Mouse (Mus musculus): ENCODE measurements at regions not wholly inside any gene's neighbourhood (a gene's known extent, or its start where the extent isn't known, plus 50 kb on each side); places are given as distances from the start of the nearest gene placed in this dataset.

DNA sequence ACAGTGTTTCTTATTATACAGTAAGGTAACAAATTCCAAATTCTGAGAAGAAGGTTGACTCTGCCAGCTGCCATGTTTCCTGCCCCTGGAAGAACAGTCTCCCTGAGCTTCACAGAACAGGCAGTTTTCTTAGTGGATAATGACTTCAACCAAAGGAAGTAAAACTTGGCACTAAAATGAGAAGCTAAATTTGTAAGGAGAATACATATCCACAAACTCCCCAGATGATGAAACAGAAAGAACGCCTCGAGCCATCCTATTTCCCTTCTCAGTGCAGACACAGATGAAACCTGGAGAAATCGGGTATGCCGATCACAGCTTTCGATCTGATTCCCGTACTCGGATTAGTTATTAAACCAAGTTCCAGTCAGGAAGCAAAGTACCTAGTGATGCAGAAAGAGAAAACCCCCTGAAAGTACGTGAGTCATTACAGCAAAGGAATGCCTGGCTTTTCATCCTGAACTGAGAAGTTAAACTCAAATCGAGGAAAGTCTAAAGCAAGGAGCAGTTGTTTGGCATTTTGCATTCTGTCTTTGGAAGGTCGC lies 143.7 kb downstream of the Nsun3 start:
- H3K9me3 ChIP-seq (ENCODE audit: control insufficient read depth, low read length): no peaks in the 10 kb centered on the region
- no peaks in the 10 kb centered on the region for H3K4me1 ChIP-seq (ENCODE audit: control insufficient read depth, insufficient read depth, low read length)

DNA sequence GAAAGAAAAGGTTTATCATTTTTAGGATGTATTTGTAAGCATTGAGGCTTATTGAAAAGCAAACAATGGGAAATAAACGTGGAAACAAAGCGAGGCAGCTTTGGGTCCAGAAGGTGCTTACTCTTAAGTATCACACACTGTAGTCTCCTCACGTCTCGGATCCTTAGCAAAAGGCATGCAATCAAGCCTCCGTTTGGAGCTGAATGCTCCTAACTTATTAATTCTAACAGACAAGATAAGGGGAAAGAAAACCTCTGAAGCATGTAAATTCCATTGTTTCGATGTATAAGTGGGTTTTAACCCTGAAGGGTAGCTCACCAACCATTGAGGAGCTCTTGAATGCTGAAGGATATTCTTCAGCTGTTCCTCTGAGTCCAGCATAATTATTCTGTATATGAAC lies 162.7 kb downstream of the Nsun3 start:
- DNase-seq (ENCODE audit: low spot score) (no peak), ATAC-seq (ENCODE audit: low read depth) (no peak)
- Histone ChIP-seq H3K4me1 (ENCODE audit: control insufficient read depth, insufficient read depth, low read length) (no peaks in the 10 kb centered on the region), H3K9me3 (ENCODE audit: control insufficient read depth, low read length) (no peaks in the 10 kb centered on the region), H3K27me3 (replicated peaks; ENCODE audit: control insufficient read depth, insufficient read depth, low read length) (no peaks in the 10 kb centered on the region), H3K36me3 (ENCODE audit: control insufficient read depth, insufficient read depth, low read length) (no peaks in the 10 kb centered on the region), H3K27ac (replicated peaks; ENCODE audit: low read depth, low read length) (no peak overlapping the region), H3K4me3 (ENCODE audit: low read depth, low read length) (no peak overlapping the region), H3K4me2 (ENCODE audit: low read depth, low read length) (no peak overlapping the region), H3K9ac (ENCODE audit: low read depth, low read length) (no peak overlapping the region)
- 85% methylated on average over 6 of the region's 6 CpGs for WGBS

More for the DNA sequence above, 143.7 kb downstream of the Nsun3 start:
- no peak overlapping the region for H3K9ac ChIP-seq (ENCODE audit: low read depth, low read length)
- 85% methylated on average over 10 of the region's 10 CpGs for WGBS
- no peaks in the 10 kb centered on the region for H3K27me3 ChIP-seq (replicated peaks; ENCODE audit: control insufficient read depth, insufficient read depth, low read length)
- no peak overlapping the region for H3K4me2 ChIP-seq (ENCODE audit: low read depth, low read length)
- H3K4me3 ChIP-seq (ENCODE audit: low read depth, low read length): no peak overlapping the region
- ATAC-seq (ENCODE audit: low read depth) (no peak), DNase-seq (ENCODE audit: low spot score) (no peak)
- H3K36me3 ChIP-seq (ENCODE audit: control insufficient read depth, insufficient read depth, low read length): no peaks in the 10 kb centered on the region
- no peak overlapping the region for H3K27ac ChIP-seq (replicated peaks; ENCODE audit: low read depth, low read length)

DNA sequence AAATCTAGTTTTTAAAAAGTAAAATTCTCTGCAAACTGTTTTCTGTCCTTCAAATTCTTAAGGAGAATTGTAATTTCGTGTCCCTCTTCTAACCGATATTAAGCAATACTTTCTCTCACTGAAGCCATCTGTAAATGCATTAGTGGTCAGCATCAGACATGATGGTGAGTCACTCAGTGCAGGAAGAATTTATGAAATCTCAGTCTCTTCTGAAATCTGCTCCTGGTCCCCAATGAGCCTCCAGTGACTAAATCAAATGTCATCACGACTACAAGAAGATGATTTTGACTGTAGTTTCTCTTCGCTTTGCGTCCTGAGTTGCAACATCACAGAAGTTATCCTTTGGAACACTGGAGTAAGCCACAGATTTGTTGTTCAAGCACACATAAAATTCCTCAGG lies 175.7 kb downstream of the Nsun3 start:
- Histone ChIP-seq H3K4me3 (ENCODE audit: low read depth, low read length) (no peak overlapping the region), H3K4me1 (ENCODE audit: control insufficient read depth, insufficient read depth, low read length) (no peaks in the 10 kb centered on the region), H3K27ac (replicated peaks; ENCODE audit: low read depth, low read length) (no peak overlapping the region), H3K27me3 (replicated peaks; ENCODE audit: control insufficient read depth, insufficient read depth, low read length) (no peaks in the 10 kb centered on the region), H3K36me3 (ENCODE audit: control insufficient read depth, insufficient read depth, low read length) (no peaks in the 10 kb centered on the region), H3K9ac (ENCODE audit: low read depth, low read length) (no peak overlapping the region), H3K4me2 (ENCODE audit: low read depth, low read length) (no peak overlapping the region), H3K9me3 (ENCODE audit: control insufficient read depth, low read length) (no peaks in the 10 kb centered on the region)
- DNase-seq (ENCODE audit: low spot score): no peak
- ATAC-seq (ENCODE audit: low read depth): no peak
- 86% methylated on average over 5 of the region's 5 CpGs for WGBS

DNA sequence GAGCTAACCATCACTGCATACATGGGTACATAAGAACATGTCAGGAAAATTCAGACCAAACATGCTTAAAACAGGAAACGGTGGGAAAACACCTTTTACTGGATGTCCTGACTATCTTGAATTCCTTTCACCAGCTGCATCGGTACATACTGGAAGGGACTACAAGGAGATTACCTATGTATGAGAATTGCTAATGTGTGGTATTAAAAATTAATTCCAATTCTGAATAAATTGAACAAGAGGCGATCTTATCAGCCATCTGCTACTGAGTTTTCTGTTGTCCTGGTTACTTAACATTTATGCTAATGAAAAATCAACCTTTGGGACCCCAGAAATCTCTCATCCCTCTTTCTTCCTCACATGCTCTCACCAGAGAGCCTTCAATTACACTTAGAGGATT lies 178.0 kb downstream of the Nsun3 start:
- no peak for ATAC-seq (ENCODE audit: low read depth)
- 84% methylated on average over 3 of the region's 3 CpGs for WGBS
- Histone ChIP-seq H3K9me3 (ENCODE audit: control insufficient read depth, low read length) (no peaks in the 10 kb centered on the region), H3K4me3 (ENCODE audit: low read depth, low read length) (no peak overlapping the region), H3K36me3 (ENCODE audit: control insufficient read depth, insufficient read depth, low read length) (no peaks in the 10 kb centered on the region), H3K9ac (ENCODE audit: low read depth, low read length) (no peak overlapping the region), H3K4me1 (ENCODE audit: control insufficient read depth, insufficient read depth, low read length) (no peaks in the 10 kb centered on the region), H3K4me2 (ENCODE audit: low read depth, low read length) (no peak overlapping the region), H3K27ac (replicated peaks; ENCODE audit: low read depth, low read length) (no peak overlapping the region), H3K27me3 (replicated peaks; ENCODE audit: control insufficient read depth, insufficient read depth, low read length) (no peaks in the 10 kb centered on the region)
- DNase-seq (ENCODE audit: low spot score): no peak

DNA sequence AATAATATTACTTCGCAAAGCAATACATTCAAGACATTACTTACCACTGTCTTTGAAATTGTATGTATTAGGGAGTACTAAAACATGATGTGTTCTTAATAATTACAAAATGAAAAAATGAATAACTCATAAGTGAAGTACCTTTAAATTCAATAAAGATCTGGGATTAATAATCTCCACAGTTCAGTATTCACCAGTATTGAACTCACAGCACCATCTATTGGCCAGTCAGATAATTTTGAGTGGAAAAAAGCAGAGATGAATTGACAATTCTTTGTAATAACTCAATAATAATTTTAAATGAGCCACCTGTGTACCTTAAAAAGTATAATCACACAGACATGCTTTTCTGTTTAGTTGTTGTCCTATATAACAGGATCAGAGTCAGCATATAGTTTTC lies 180.7 kb downstream of the Nsun3 start:
- Histone ChIP-seq H3K4me1 (ENCODE audit: control insufficient read depth, insufficient read depth, low read length) (no peaks in the 10 kb centered on the region), H3K36me3 (ENCODE audit: control insufficient read depth, insufficient read depth, low read length) (no peaks in the 10 kb centered on the region), H3K9me3 (ENCODE audit: control insufficient read depth, low read length) (no peaks in the 10 kb centered on the region), H3K27me3 (replicated peaks; ENCODE audit: control insufficient read depth, insufficient read depth, low read length) (no peaks in the 10 kb centered on the region), H3K27ac (replicated peaks; ENCODE audit: low read depth, low read length) (no peak overlapping the region), H3K9ac (ENCODE audit: low read depth, low read length) (no peak overlapping the region), H3K4me2 (ENCODE audit: low read depth, low read length) (no peak overlapping the region), H3K4me3 (ENCODE audit: low read depth, low read length) (no peak overlapping the region)
- no peak for DNase-seq (ENCODE audit: low spot score)
- WGBS: 93% methylated on average over 1 of the region's 1 CpGs
- ATAC-seq (ENCODE audit: low read depth): no peak

DNA sequence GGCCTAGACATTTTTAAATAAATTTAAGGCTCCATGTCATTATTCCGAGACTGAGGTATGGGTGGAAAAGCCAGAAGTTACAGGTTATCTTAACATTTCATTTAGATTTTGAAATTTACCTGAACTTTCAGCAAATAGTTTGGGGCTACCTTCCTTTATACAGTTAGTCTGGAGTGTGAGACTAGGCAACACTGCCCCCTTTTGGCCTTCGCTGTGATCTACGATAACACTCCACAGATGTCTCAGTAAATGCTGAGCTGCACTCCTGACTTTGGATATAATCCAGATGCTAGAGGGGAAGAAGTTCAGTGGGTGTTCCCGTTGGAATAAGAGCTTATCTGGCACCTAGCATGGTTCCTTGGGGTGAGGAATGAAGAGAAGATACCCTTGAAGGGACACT lies 224.6 kb downstream of the Nsun3 start:
- Histone ChIP-seq H3K27me3 (replicated peaks; ENCODE audit: control insufficient read depth, insufficient read depth, low read length) (no peaks in the 10 kb centered on the region), H3K36me3 (ENCODE audit: control insufficient read depth, insufficient read depth, low read length) (no peaks in the 10 kb centered on the region), H3K27ac (replicated peaks; ENCODE audit: low read depth, low read length) (no peak overlapping the region), H3K4me3 (ENCODE audit: low read depth, low read length) (no peak overlapping the region), H3K9me3 (ENCODE audit: control insufficient read depth, low read length) (no peaks in the 10 kb centered on the region), H3K9ac (ENCODE audit: low read depth, low read length) (no peak overlapping the region), H3K4me1 (ENCODE audit: control insufficient read depth, insufficient read depth, low read length) (no peaks in the 10 kb centered on the region), H3K4me2 (ENCODE audit: low read depth, low read length) (no peak overlapping the region)
- WGBS: 44% methylated on average over 4 of the region's 4 CpGs
- no peak for ATAC-seq (ENCODE audit: low read depth)
- DNase-seq (ENCODE audit: low spot score): peak; percentile 29

DNA sequence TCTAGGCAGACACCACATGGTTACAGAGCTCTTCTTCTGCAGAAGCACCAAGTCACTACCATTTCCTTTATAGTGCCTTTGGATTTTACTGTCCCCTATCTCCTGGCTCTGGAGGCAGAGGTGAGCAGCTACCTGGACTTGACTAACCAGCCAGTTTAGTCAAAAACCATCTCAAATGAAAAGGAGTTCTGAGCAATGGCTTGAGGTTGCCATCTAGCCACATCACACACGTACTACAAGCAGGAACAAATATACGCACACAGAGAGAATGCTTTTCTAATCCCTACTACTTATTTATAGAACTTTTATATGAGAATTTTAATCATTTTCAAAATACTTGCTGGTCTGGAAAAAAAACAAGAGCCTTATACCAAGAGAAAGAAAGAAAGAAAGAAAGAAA lies 243.5 kb downstream of the Nsun3 start:
- Histone ChIP-seq H3K4me2 (ENCODE audit: low read depth, low read length) (no peak overlapping the region), H3K27ac (replicated peaks; ENCODE audit: low read depth, low read length) (no peak overlapping the region), H3K27me3 (replicated peaks; ENCODE audit: control insufficient read depth, insufficient read depth, low read length) (no peaks in the 10 kb centered on the region), H3K4me1 (ENCODE audit: control insufficient read depth, insufficient read depth, low read length) (no peaks in the 10 kb centered on the region), H3K36me3 (ENCODE audit: control insufficient read depth, insufficient read depth, low read length) (no peaks in the 10 kb centered on the region), H3K4me3 (ENCODE audit: low read depth, low read length) (no peak overlapping the region), H3K9me3 (ENCODE audit: control insufficient read depth, low read length) (no peaks in the 10 kb centered on the region), H3K9ac (ENCODE audit: low read depth, low read length) (no peak overlapping the region)
- no peak for ATAC-seq (ENCODE audit: low read depth)
- no peak for DNase-seq (ENCODE audit: low spot score)
- 76% methylated on average over 2 of the region's 2 CpGs for WGBS

DNA sequence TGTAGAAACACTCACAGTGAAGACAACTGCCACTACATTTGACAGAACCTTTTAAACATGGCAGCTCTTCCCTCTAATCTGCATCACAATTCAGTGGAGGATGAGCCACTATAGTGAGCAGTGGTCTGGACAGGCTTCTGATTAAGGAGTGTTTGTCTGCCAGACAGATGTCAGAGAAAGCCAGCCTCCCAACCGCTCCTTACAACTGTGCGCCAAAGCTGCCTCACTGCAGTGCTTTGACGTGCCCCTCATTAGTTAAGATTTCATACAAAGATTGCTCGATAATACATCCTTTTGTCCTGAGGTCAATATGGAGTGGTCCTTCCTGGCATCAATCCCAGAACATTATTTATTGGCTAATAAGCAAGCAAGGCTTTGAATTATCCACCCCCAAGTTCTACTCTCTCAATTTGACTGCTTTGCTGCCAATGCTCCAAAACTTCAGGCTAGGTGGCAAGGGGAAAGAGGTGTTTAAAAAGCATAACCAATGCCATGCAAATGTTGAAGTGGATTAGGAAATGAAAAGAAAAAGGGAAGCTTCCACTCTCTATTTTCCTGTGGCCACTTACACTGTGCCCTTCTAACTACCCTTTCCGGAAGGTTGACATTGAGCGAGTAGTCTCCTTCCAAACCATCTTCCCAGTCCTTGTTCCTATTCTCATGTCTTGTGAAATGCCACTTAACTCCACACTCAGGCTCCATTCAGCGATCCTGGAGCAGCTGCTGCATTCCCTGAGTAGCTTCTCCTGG lies 248.7 kb downstream of the Nsun3 start:
- no peak overlapping the region for H3K27ac ChIP-seq (replicated peaks; ENCODE audit: low read depth, low read length)
- ATAC-seq (ENCODE audit: low read depth) (no peak), DNase-seq (ENCODE audit: low spot score) (peak; percentile 2)
- H3K4me1 ChIP-seq (ENCODE audit: control insufficient read depth, insufficient read depth, low read length): no peaks in the 10 kb centered on the region
- H3K9ac ChIP-seq (ENCODE audit: low read depth, low read length): no peak overlapping the region
- no peaks in the 10 kb centered on the region for H3K9me3 ChIP-seq (ENCODE audit: control insufficient read depth, low read length)
- H3K27me3 ChIP-seq (replicated peaks; ENCODE audit: control insufficient read depth, insufficient read depth, low read length): no peaks in the 10 kb centered on the region
- no peak overlapping the region for H3K4me3 ChIP-seq (ENCODE audit: low read depth, low read length)
- H3K4me2 ChIP-seq (ENCODE audit: low read depth, low read length): no peak overlapping the region
- WGBS: 71% methylated on average over 7 of the region's 7 CpGs
- no peaks in the 10 kb centered on the region for H3K36me3 ChIP-seq (ENCODE audit: control insufficient read depth, insufficient read depth, low read length)

DNA sequence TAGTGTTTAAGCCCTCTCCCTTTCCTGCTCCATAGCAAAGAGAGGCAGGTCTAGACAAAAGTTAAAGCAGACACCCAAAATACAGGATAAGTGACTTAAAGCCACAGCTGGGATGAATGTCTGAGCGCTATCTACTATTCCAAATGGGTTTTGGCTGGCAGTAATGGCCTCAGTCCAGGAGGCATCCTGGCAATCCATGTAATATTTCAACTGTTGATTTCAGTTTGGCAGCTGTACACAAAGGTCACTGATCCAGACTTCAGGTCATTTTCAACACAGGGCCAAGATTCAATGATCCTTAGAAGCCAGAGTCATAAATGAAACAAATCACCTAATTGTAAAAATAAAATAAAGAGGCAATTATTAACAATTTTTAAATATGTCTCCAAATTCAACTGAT lies 277.3 kb downstream of the Nsun3 start:
- Histone ChIP-seq H3K9ac (ENCODE audit: low read depth, low read length) (no peak overlapping the region), H3K4me3 (ENCODE audit: low read depth, low read length) (no peak overlapping the region), H3K27ac (replicated peaks; ENCODE audit: low read depth, low read length) (no peak overlapping the region), H3K9me3 (ENCODE audit: control insufficient read depth, low read length) (no peaks in the 10 kb centered on the region), H3K27me3 (replicated peaks; ENCODE audit: control insufficient read depth, insufficient read depth, low read length) (no peaks in the 10 kb centered on the region), H3K4me1 (ENCODE audit: control insufficient read depth, insufficient read depth, low read length) (no peaks in the 10 kb centered on the region), H3K4me2 (ENCODE audit: low read depth, low read length) (no peak overlapping the region), H3K36me3 (ENCODE audit: control insufficient read depth, insufficient read depth, low read length) (no peaks in the 10 kb centered on the region)
- ATAC-seq (ENCODE audit: low read depth): no peak
- DNase-seq (ENCODE audit: low spot score): no peak
- WGBS: 90% methylated on average over 1 of the region's 1 CpGs

Data from embryonic facial prominence, embryonic 14.5 days (tissue).